Mouse (Mus musculus): Measurements from ENCODE around the gene Mlkl.

DNA sequence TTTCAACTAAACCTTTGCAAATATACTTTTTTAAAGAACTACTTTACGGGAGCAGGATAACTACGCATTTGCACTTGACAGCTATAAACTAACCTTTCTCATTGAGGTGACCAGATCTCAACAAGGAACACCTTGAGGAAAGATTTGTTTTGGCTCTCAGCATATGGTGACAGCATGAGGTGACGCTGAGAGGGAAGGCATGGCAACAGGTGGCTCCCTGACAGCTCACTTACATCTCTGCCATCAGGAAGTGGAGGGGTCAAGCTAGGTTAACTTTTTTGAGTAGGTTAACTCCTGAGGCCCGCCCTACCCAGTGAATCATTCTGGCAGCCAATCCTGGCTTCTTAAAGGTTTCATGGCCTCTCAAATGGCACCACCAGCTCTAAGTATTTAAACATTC lies 52.4 kb downstream of the Mlkl start:
- no peak for TF ChIP-seq CTCF (IDR thresholded peaks at IDR 0.05; ENCODE audit: low read depth, low read length)
- TF ChIP-seq GATA1 (IDR thresholded peaks at IDR 0.05; ENCODE audit: borderline replicate concordance, low read length), result no peak
- TF ChIP-seq GATA2 (IDR thresholded peaks at IDR 0.05; ENCODE audit: borderline replicate concordance, low read depth, low read length), result no peak
